Comparison of ENCODE assay signal across 21 mouse cellular contexts in the genomic region with DNA sequence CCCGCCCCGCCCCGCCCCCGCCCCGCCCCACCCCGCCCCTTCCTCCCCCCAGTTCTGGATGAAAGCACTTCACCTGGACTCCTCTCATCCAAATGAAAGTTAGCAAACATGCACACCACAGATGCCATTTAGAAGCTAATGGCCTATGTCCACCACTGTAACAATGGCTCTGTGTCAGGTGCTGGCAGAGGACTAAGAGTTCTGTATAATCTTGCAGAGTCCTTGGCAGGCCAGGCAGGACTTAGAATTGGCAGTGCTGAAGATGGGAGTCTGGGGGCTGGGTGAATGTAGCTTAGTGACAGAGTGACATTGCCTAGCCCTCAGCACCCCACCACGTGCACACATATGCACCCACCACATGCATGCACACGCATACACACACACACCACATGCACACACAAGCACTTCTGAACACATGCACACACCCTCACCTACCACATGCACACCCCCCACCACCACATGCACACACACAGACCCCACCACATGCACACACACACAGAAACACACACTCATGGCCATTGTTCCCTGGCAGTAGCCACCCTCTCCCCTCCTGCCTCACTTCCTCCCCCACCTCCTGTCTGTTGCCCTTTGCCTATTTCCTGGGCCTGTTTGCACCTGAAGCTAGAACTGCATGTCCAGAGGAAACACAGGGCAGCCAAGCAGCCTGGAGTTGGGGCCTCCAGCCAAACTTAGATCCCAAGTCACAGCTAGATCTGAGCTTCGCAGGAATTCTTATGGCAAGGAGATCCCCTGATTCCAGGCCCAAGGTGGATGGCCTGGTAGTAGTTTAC. TPM values are rescaled to one million over a fixed set of nuclear protein-coding genes. Genes with fewer than 3 reads are reported as not detected.
DNase-seq lines count a peak whose midpoint lies in the region; ATAC-seq and TF ChIP-seq lines count a peak whose summit lies in the region.
"Had no signal": no experiment of that assay in that cellular context is flagged by ENCODE, and none has a peak within 500 bp of the region (broad histone marks: within the 10 kb centered on the region; RNA-seq: fewer than 3 reads in every experiment).

No protein-coding gene starts in this region.

- no peak overlapping the region for H3K4me2 ChIP-seq in hindbrain, postnatal 0 days (ENCODE audit: low read depth, low read length)
- no peak overlapping the region for H3K4me2 ChIP-seq in hindbrain, embryonic 12.5 days (replicated peaks)
- no peak overlapping the region for H3K4me2 ChIP-seq in midbrain, postnatal 0 days (ENCODE audit: low read depth, low read length, poor library complexity, severe bottlenecking)
- no peak overlapping the region for H3K4me2 ChIP-seq in midbrain, embryonic 16.5 days (ENCODE audit: low read length)
- H3K4me2 ChIP-seq: heart, embryonic 13.5 days; limb, embryonic 15.5 days; neural tube, embryonic 12.5 days had no signal

- TF ChIP-seq CTCF in hindbrain, postnatal 0 days (IDR thresholded peaks at IDR 0.05; ENCODE audit: low read depth) = no peak
- no peak for TF ChIP-seq CTCF in midbrain, postnatal 0 days (IDR thresholded peaks at IDR 0.05)
- TF ChIP-seq CTCF in lung, adult 2 months (IDR thresholded peaks at IDR 0.05; ENCODE audit: insufficient read depth, low read length) = no peak

- 60% methylated on average over 9 of the region's 9 CpGs for WGBS in hindbrain, postnatal 0 days
- WGBS in hindbrain, embryonic 12.5 days = 86% methylated on average over 9 of the region's 9 CpGs
- WGBS in midbrain, postnatal 0 days = 74% methylated on average over 9 of the region's 9 CpGs
- 87% methylated on average over 9 of the region's 9 CpGs for WGBS in midbrain, embryonic 16.5 days
- 72% methylated on average over 9 of the region's 9 CpGs for WGBS in lung, adult 2 months

- no peaks in the 10 kb centered on the region for H3K27me3 ChIP-seq in hindbrain, postnatal 0 days (ENCODE audit: insufficient read depth, low read length)
- no peaks in the 10 kb centered on the region for H3K27me3 ChIP-seq in hindbrain, embryonic 12.5 days
- H3K27me3 ChIP-seq in midbrain, postnatal 0 days (ENCODE audit: insufficient read depth, low read length) = no peaks in the 10 kb centered on the region
- no peaks in the 10 kb centered on the region for H3K27me3 ChIP-seq in midbrain, embryonic 16.5 days (ENCODE audit: control insufficient read depth, insufficient read depth, low read depth, low read length)
- H3K27me3 ChIP-seq: heart, embryonic 13.5 days; limb, embryonic 15.5 days; neural tube, embryonic 12.5 days had no signal

- no peaks in the 10 kb centered on the region for H3K9me3 ChIP-seq in hindbrain, postnatal 0 days (ENCODE audit: low read length)
- no peaks in the 10 kb centered on the region for H3K9me3 ChIP-seq in hindbrain, embryonic 12.5 days (replicated peaks)
- no peaks in the 10 kb centered on the region for H3K9me3 ChIP-seq in midbrain, postnatal 0 days (ENCODE audit: low read length)
- no peaks in the 10 kb centered on the region for H3K9me3 ChIP-seq in midbrain, embryonic 16.5 days (replicated peaks; ENCODE audit: control insufficient read depth, low read length, poor library complexity, severe bottlenecking)
- H3K9me3 ChIP-seq: heart, embryonic 13.5 days; limb, embryonic 15.5 days; midbrain, embryonic 10.5 days; neural tube, embryonic 12.5 days had no signal

- peak; percentile 21 for DNase-seq in hindbrain, postnatal 0 days (ENCODE audit: low spot score)
- DNase-seq in midbrain, postnatal 0 days (ENCODE audit: low spot score) = peak; percentile 39
- peak; percentile 13 for DNase-seq in adipocyte (ENCODE audit: low spot score)
- peak; percentile 56 for DNase-seq in thymus, postnatal 14 days
- no peak for DNase-seq in layer of hippocampus, adult 8-10 months (ENCODE audit: low spot score in 2 of 2)
- no peak for DNase-seq in lung, adult 2 months
- DNase-seq: adrenal gland, postnatal 25 days; B cell, adult 2 months; cerebellum, adult 18-20 months; cerebellum, postnatal 25 days; embryo, embryonic 11 days; kidney, adult 8-10 months had no signal

- no peak overlapping the region for H3K9ac ChIP-seq in hindbrain, postnatal 0 days (replicated peaks; ENCODE audit: low read length)
- no peak overlapping the region for H3K9ac ChIP-seq in hindbrain, embryonic 12.5 days
- no peak overlapping the region for H3K9ac ChIP-seq in midbrain, postnatal 0 days (replicated peaks; ENCODE audit: low read length, poor library complexity, severe bottlenecking)
- H3K9ac ChIP-seq in midbrain, embryonic 16.5 days (ENCODE audit: low read depth, low read length) = no peak overlapping the region
- H3K9ac ChIP-seq: heart, embryonic 13.5 days; limb, embryonic 15.5 days; neural tube, embryonic 12.5 days had no signal

- TF ChIP-seq POLR2A in lung, adult 2 months (IDR thresholded peaks at IDR 0.05; ENCODE audit: borderline replicate concordance, extremely low read depth, low read depth, low read length) = no peak

- H3K4me1 ChIP-seq in hindbrain, postnatal 0 days (ENCODE audit: insufficient read depth, low read length) = peaks cover 3% of the 10 kb centered on the region; the same call in 1 of the 2 replicates
- no peaks in the 10 kb centered on the region for H3K4me1 ChIP-seq in hindbrain, embryonic 12.5 days
- no peaks in the 10 kb centered on the region for H3K4me1 ChIP-seq in midbrain, postnatal 0 days (ENCODE audit: insufficient read depth, low read length)
- no peaks in the 10 kb centered on the region for H3K4me1 ChIP-seq in midbrain, embryonic 16.5 days (ENCODE audit: control insufficient read depth, insufficient read depth, low read length)
- H3K4me1 ChIP-seq in lung, adult 2 months (ENCODE audit: control insufficient read depth, insufficient read depth, low read length) = 0 out of 2 replicates have a peak, but pooled peaks cover 2% of the 10 kb centered on the region
- H3K4me1 ChIP-seq: limb, embryonic 15.5 days; midbrain, embryonic 10.5 days; neural tube, embryonic 12.5 days had no signal

- no peak overlapping the region for H3K4me3 ChIP-seq in hindbrain, postnatal 0 days (ENCODE audit: low read length)
- H3K4me3 ChIP-seq in hindbrain, embryonic 12.5 days = no peak overlapping the region
- H3K4me3 ChIP-seq in midbrain, postnatal 0 days (ENCODE audit: low read depth, low read length) = no peak overlapping the region
- no peak overlapping the region for H3K4me3 ChIP-seq in midbrain, embryonic 16.5 days (ENCODE audit: low read depth, low read length)
- H3K4me3 ChIP-seq in lung, adult 2 months (replicated peaks; ENCODE audit: extremely low read depth, low read depth, low read length) = no peak overlapping the region
- H3K4me3 ChIP-seq: heart, embryonic 13.5 days; limb, embryonic 15.5 days; midbrain, embryonic 10.5 days; neural tube, embryonic 12.5 days had no signal

- no peak overlapping the region for H3K27ac ChIP-seq in hindbrain, postnatal 0 days
- no peak overlapping the region for H3K27ac ChIP-seq in hindbrain, embryonic 12.5 days
- H3K27ac ChIP-seq in midbrain, postnatal 0 days (ENCODE audit: low read depth, low read length) = no peak overlapping the region
- no peak overlapping the region for H3K27ac ChIP-seq in midbrain, embryonic 16.5 days (ENCODE audit: low read length)
- H3K27ac ChIP-seq: heart, embryonic 13.5 days; limb, embryonic 15.5 days; midbrain, embryonic 10.5 days; neural tube, embryonic 12.5 days had no signal

- no peaks in the 10 kb centered on the region for H3K36me3 ChIP-seq in hindbrain, postnatal 0 days (ENCODE audit: insufficient read depth, low read length)
- H3K36me3 ChIP-seq in hindbrain, embryonic 12.5 days = no peaks in the 10 kb centered on the region
- H3K36me3 ChIP-seq in midbrain, postnatal 0 days (ENCODE audit: insufficient read depth, low read length) = no peaks in the 10 kb centered on the region
- no peaks in the 10 kb centered on the region for H3K36me3 ChIP-seq in midbrain, embryonic 16.5 days (ENCODE audit: control insufficient read depth, insufficient read depth, low read length)
- H3K36me3 ChIP-seq: heart, embryonic 13.5 days; limb, embryonic 15.5 days; midbrain, embryonic 10.5 days; neural tube, embryonic 12.5 days had no signal

- peak; percentile 28; the same call in 1 of the 2 replicates for ATAC-seq in hindbrain, postnatal 0 days
- ATAC-seq in hindbrain, embryonic 12.5 days (ENCODE audit: low FRiP score) = no peak
- ATAC-seq in midbrain, postnatal 0 days (ENCODE audit: low FRiP score) = no peak
- ATAC-seq in midbrain, embryonic 16.5 days = no peak
- ATAC-seq: activated CD4-positive, CD25-positive, alpha-beta regulatory T cell, adult 4 months; forebrain, embryonic 16.5 days; inflammation-experienced regulatory T-cells, adult 6 months had no signal

RNA-seq across cellular contexts. Expression of a gene that starts 8.5 kb away (rescaled TPM):
- total RNA-seq in hindbrain, postnatal 0 days (2014; rRNA removed) = 25.4 and 25.9 TPM in 2 replicates
- polyA plus RNA-seq in hindbrain, postnatal 0 days (2015; fragmentation: Nextera tagmentation; extraction: Ambion mirVana) = 6.6 and 6.8 TPM in 2 replicates
- 6.1 and 6.9 TPM in 2 replicates for polyA plus RNA-seq in hindbrain, embryonic 12.5 days (2016; fragmentation: Nextera tagmentation; extraction: Ambion mirVana)
- 16.6 TPM in 2 replicates for total RNA-seq in midbrain, postnatal 0 days (2014; rRNA removed)
- polyA plus RNA-seq in midbrain, postnatal 0 days (2015; fragmentation: Nextera tagmentation; extraction: Ambion mirVana) = 5.0 and 6.0 TPM in 2 replicates
- polyA plus RNA-seq in midbrain, embryonic 16.5 days (2015; fragmentation: Nextera tagmentation; extraction: Ambion mirVana) = 3.9 and 4.1 TPM in 2 replicates
- total RNA-seq in layer of hippocampus, adult 8-10 months (2022) = 10 to 100 TPM; 36.1 to 43.8 (median 39.7) TPM
- 106 and 114 TPM in 2 replicates for polyA plus RNA-seq in lung, adult 2 months (2012; rRNA removed)

RNA-seq across cellular contexts. Expression of a gene that starts 26.0 kb away (rescaled TPM):
- 10.3 and 16.1 TPM in 2 replicates for total RNA-seq in hindbrain, postnatal 0 days (2014; rRNA removed)
- 4.9 and 5.6 TPM in 2 replicates for polyA plus RNA-seq in hindbrain, postnatal 0 days (2015; fragmentation: Nextera tagmentation; extraction: Ambion mirVana)
- 10.2 and 11.8 TPM in 2 replicates for polyA plus RNA-seq in hindbrain, embryonic 12.5 days (2016; fragmentation: Nextera tagmentation; extraction: Ambion mirVana)
- total RNA-seq in midbrain, postnatal 0 days (2014; rRNA removed) = 4.3 and 7.9 TPM in 2 replicates
- polyA plus RNA-seq in midbrain, postnatal 0 days (2015; fragmentation: Nextera tagmentation; extraction: Ambion mirVana) = 3.1 and 3.7 TPM in 2 replicates
- polyA plus RNA-seq in midbrain, embryonic 16.5 days (2015; fragmentation: Nextera tagmentation; extraction: Ambion mirVana) = 2.7 and 3.4 TPM in 2 replicates
- total RNA-seq in layer of hippocampus, adult 8-10 months (2022) = 10 to 100 TPM in 2 of 4 experiments, 1 to 10 TPM in 2; 7.0 to 20.0 (median 14.1) TPM
- polyA plus RNA-seq in lung, adult 2 months (2012; rRNA removed) = 51.4 and 60.1 TPM in 2 replicates

RNA-seq across cellular contexts. Expression of a gene that starts 42.5 kb away (rescaled TPM):
- 55.5 and 61.3 TPM in 2 replicates for total RNA-seq in hindbrain, postnatal 0 days (2014; rRNA removed)
- 14.2 and 15.7 TPM in 2 replicates for polyA plus RNA-seq in hindbrain, postnatal 0 days (2015; fragmentation: Nextera tagmentation; extraction: Ambion mirVana)
- polyA plus RNA-seq in hindbrain, embryonic 12.5 days (2016; fragmentation: Nextera tagmentation; extraction: Ambion mirVana) = 27.2 and 30.9 TPM in 2 replicates
- 59.1 and 70.2 TPM in 2 replicates for total RNA-seq in midbrain, postnatal 0 days (2014; rRNA removed)
- polyA plus RNA-seq in midbrain, postnatal 0 days (2015; fragmentation: Nextera tagmentation; extraction: Ambion mirVana) = 13.7 and 16.6 TPM in 2 replicates
- polyA plus RNA-seq in midbrain, embryonic 16.5 days (2015; fragmentation: Nextera tagmentation; extraction: Ambion mirVana) = 25.2 and 25.8 TPM in 2 replicates
- 100 to 1,000 TPM; 161 to 192 (median 173) TPM for total RNA-seq in layer of hippocampus, adult 8-10 months (2022)
- polyA plus RNA-seq in lung, adult 2 months (2012; rRNA removed) = 93.7 and 96.3 TPM in 2 replicates

Comparison
In these comparisons a context has a peak if more than half of its experiments do, and no peak if none do; other contexts are left out.
1. DNase-seq: peak in hindbrain, postnatal 0 days (single experiment), midbrain, postnatal 0 days (single experiment), adipocyte (single experiment) and thymus, postnatal 14 days (single experiment); none in layer of hippocampus, adult 8-10 months (0 of 2) and lung, adult 2 months (single experiment).
2. RNA of a gene that starts 8.5 kb away (polyA plus RNA-seq): 106 to 114 TPM in lung, adult 2 months; 6.1 to 6.9 TPM in hindbrain, embryonic 12.5 days, 6.6 to 6.8 TPM in hindbrain, postnatal 0 days, 5.0 to 6.0 TPM in midbrain, postnatal 0 days and 3.9 to 4.1 TPM in midbrain, embryonic 16.5 days; every median in the first group is over 10 times any median in the second.